Mouse (Mus musculus) adrenal gland, adult 18-20 months (tissue): ENCODE results near the gene Mthfd2. TPM values are rescaled to one million over a fixed set of nuclear protein-coding genes. Genes with fewer than 3 reads are reported as not detected.
A peak's percentile ranks its signal among the peaks of the same experiment; 100 is the strongest.

ENCODE experiments used
- DNase-seq, 2 experiments: peaks; one replicate each; pipeline ENCODE4 v3.0.0; 2021 to 2022; ENCODE audit warnings: low spot score in 2 of 2
- total RNA-seq, 2 experiments: library from RNA; stranded (reverse); gene quantifications; 1 replicate in 1 of 2; 2 replicates in 1 of 2; pipeline ENCODE4 v1.2.3; 2021

Gene Mthfd2
- total RNA-seq, 2 experiments from 2014 or later, result 12.3 to 24.1 TPM

DNA sequence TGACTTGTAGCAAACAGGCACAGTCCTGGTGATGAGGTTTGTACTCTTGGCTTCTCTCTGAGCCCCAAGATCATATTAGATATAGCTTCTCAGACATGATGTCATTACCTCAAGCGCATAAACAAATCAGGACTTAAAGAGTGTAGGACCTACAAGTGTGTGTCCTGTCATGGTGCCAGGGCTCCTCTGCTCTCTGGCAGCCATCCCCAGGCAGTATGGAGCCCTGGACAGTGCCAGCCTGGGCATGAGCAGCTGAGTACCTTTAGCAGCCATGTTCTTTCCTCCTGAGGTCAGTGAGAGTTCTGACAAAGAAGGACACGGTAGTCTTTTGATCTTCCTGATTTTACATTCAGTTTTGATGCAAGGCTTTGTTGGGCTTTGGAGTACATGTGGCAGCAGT, 17.2 kb upstream of the Mthfd2 start:
- no peak for DNase-seq

DNA sequence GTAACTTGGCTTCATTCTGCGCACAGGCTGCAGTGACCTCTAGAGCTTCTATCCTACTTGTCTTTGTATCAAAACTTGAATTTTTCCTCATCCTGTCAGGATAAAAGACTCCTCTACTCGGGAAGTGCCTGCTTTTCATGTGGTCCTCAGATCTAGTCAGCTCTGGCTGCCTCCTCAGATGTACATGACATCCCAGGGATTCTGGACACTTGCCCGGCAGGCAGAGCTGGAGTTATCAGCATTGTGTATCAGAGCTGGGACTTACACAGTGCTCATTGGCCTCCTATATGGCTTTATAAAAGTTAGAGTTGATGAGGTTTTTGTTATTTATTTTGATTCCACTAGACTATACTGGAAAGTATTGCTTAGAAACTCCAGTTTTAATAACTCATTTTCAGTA, 15.7 kb upstream of the Mthfd2 start:
- DNase-seq, result no peak

DNA sequence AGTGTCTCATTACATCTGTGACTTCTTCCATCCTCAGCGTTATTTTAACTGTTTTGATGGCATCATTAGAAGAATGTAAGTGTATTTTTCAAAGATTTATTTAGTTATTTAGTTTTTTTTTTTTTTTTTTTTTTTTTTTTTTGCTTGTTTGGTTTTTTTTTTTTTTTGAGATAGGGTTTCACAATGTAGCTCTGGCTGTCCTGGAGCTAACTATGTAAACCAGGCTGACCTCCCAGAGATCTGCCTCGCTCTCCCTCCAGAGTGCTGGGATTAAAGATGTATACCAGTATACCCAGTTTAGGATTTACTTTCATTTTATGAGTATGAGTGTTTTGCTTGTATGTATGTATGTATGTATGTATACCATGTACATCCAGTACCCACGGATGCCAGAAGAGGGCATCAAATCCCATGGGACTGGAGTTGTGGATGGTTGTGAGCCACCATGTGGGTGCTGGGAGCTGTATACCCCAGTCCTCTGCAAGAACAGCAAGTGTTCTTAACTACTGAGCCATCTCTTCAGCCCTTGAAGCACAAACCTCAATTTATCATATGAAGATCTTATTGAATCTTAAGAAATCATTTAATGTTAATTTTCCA, 2.0 kb upstream of the Mthfd2 start:
- no peak for DNase-seq

DNA sequence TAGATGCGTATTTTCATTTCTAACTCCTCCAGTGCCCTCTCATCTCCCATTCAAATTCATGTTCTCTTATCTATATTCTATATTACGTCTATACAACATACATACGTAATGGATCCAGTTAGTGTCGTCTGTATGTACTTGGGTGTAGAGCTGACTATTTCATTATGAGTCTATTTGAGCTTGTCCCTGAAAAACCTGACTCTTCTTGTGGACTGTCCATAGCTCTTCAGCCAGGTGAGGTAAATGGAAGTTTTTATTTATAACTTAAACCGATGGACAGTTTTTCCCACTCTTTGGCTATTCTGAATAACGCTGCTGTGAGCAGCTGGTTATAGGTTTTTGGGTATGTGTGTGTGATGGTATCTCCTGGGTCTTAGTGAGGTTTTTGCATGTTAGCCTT, 1.1 kb upstream of the Mthfd2 start:
- DNase-seq, result no peak

DNA sequence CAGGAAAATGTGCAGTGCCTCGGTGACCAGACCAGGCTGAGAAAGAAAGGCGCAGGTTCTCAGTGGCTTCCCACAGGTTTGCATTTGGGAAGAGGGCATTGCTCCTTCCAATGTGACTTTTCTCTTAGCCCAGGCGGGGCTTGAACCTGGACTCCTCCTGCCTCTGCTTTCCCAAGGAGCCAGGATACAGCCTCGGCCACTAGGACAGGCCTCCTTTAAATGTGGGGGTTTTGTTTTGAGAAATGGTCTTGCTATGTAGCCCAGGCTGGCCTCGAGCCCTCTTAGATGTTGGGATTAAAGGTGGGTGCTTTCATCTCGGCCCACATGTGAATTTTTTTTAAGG, 657 bp upstream of the Mthfd2 start:
- DNase-seq, result no peak

DNA sequence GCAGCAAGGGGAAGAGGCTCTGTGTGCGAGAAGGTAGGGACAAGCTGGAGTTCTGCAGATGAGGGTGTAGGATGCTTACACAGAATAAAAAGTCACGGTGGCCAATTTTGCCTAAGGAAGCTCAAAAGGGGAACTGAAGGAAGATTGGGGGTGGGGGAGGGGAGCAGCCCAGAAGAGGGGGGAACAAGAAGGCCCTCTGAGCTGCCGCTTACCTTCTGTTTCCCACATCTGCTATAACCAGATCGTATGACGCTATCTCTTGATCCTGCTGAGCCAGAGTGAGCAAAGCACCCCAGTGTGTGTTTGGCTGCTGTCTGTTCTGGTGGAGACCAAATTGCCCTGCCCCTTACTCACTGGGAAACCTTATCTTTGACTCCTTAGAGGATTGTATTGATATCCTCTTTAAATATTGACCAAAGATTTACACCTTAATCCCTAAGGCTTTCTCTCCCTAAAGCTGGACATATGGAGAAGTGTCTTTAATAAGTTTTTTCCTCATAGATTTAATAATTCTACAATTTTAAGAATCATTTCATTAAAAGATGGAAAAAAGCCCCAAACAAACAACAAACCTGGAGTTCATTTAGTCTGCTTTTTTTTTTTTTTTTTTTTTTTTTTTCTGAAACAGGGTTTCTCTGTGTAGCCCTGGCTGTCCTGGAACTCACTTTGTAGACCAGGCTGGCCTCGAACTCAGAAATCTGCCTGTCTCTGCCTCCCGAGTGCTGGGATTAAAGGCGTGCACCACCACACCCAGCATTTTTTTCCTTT, 1.9 kb downstream of the Mthfd2 start:
- no peak for DNase-seq

- DNase-seq, result no peak
Observed at GRCm38 (mm10) chr6:83322794-83323193, 2.9 kb downstream of the Mthfd2 start.

DNA sequence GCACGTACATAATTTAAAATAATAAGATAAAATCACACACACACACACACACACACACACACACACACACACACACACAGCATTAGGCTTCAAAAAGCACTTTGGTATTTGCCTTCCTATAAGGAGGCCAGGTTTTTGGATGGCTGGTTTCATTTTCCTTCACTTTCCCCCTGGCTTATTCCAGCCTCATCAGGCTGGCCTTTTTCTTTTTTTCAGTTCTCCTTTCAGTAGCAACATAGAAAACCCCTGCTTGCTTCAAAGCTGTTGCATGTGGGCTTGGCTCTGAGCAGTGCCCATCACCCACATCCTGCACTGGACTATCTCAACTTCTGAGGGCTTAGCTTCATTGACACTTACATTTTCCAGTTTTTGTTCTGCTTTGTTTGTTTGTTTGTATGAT, 3.8 kb downstream of the Mthfd2 start:
- no peak for DNase-seq

DNA sequence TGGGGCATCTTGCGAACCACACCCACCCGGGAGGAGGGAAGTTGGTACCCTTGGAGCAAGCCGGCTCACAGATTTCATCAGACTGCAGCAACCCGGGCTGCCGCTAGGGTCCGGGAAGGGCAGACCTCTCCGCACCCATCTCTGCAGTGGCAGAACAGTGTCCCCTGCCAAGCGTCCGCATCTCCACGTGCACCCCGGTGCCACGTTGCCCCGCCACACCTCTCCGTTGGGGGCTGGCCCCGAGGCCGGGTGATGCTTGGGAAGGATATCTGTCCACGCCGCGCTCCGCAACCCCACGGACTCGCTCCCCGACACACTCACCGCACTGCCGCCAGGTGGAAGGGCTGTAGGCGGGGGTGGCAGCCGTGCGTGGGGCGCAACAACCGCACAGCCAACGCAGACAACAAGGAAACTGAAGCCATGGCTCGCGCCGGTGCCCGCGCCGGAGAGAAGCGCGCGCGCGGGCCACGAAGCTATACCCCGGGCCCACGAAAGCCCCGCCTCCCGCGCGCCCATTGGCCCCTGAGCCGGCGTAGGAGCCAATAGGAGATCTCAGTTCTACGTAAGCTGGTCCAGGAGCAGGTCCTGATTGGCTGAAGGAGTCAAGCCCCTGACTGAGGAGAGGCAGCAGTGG, 8.5 kb downstream of the Mthfd2 start:
- DNase-seq, result peak; percentile 84 to 85

GRCm38 (mm10) chr6:83316022-83316421, 9.7 kb downstream of the Mthfd2 start:
- no peak for DNase-seq

- DNase-seq, result no peak
Observed at GRCm38 (mm10) chr6:83315293-83315692, 10.4 kb downstream of the Mthfd2 start.

- peak in 1 of 2 experiments; percentile 12 for DNase-seq
Observed at GRCm38 (mm10) chr6:83312514-83312913, 13.2 kb downstream of the Mthfd2 start.

DNA sequence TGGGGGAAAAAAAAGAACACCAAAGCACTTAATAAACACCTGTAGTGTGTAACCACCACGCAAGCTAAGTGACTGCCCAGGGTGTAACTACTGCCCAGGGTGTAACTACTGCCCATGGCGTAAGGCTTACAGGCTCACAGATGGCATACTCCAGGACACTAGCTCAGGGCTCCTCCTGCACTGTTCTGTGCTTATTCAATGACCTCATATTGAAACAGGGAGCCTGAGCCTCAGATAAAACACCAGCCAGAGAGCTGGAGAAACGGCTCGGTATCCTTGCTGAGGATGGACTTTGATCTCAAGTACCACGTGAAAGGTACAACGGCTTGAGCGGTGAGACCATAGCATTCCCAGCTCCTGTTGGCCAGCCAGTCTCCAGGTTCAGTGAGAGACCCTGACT, 13.7 kb downstream of the Mthfd2 start:
- no peak for DNase-seq

DNA sequence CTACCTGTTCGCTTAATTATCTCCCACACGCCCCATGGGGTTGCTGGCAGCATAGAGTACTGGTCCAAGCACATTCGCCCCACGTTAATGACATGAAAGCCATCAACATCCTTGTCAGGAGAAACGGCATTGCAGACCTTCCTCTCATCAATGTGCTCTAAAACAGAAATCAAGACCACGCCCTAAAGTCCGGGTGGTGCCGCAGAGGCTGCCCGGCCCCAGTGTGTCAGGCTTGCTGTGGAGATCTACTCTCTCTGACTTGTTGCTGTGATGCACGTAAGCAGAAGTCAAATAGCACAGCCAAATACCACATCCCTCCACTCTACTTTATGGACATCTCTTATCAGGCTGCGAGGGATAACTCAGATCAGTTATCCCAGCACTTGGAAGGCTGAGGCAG, 14.5 kb downstream of the Mthfd2 start:
- no peak for DNase-seq

DNA sequence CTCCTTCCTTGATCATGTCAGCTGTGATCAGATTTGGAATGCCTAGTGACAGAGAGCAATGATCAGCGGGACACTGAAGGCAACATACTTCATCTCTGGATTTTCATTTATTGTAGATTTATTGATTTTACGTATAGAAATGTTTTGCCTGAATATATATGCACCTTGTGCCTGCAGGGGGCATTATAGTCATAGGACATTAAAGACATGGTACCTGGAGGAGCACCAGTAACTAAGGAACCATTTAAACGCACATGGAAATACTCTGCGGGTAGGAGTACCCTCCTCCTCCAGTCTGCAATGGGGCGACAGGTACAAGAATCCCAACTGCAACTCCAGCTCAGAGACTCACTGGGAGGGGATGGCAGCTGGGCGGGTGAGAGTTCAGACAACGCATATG, 16.7 kb downstream of the Mthfd2 start:
- DNase-seq, result no peak

DNA sequence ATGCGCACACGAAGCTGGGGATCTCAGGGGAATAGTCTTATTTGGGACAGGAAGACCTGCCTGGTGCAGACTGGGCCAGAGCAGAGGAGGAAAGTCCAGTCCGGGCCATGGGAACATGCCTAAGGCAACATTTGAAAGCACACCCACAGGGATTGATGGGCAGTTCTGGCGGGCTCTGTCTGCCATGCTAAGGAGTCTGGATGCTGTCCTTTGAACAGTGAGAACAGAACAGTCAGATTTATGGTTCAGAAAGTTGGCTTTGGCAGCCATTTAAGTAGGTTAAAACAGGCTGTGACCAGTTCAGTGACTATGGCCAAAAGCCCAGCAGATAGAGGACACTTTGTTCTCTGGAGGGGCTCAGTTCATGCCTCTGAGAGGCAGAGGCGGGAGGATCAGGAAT, 23.4 kb downstream of the Mthfd2 start:
- DNase-seq, result no peak

DNA sequence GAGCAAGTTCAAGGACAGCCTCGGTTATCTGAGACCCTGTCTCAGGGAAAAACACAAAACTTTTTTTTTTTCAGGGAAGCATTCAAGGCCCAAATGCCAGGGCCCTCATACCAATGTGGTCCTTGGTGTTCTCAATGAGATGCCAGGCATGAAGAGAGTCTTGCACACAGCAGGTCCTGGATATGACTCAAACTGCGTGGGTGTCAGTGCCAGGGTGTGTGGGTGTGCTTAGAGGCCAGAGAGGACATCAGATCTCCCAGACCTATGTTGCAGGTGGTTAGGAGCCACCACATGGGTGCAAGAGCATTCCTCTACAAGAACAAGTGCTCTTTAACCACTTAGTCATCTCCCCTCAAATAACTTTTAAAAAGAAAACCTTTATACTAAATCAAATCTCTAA, 24.4 kb downstream of the Mthfd2 start:
- no peak for DNase-seq

- no peak for DNase-seq
Observed at GRCm38 (mm10) chr6:83300447-83301229, 25.1 kb downstream of the Mthfd2 start.

DNA sequence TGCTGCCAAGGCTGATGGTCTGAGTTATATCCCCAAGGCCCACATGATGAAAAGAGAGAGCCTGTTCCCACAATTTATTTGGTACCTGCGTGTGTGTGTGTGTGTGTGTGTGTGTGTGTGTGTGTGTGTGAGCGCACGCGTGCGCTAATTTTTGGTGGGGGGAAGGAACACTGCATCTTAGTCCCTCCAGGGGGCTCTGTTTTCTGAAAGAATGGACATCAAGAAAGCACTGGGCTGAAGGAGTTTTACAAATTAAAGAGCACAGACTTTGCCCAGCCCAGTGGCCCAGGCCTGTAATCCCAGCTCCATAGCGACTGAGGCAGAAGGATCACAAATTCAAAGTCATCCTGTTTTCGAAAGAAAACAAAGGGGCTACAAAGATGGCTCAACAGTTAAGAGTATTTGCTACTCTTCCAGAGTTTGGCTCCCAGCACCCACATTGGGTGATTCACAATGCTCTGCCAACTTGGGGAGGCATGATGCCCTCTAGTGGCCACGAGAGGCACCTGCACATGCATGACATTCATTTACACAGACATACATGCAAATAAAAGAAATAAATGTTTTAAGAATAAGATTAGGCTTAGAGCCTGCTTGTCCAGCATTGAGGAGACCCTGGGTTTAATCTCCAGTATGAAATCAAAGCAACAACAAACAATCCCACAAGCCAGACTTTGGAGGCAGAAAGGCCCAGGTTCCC, 45.3 kb downstream of the Mthfd2 start:
- no peak for DNase-seq

DNA sequence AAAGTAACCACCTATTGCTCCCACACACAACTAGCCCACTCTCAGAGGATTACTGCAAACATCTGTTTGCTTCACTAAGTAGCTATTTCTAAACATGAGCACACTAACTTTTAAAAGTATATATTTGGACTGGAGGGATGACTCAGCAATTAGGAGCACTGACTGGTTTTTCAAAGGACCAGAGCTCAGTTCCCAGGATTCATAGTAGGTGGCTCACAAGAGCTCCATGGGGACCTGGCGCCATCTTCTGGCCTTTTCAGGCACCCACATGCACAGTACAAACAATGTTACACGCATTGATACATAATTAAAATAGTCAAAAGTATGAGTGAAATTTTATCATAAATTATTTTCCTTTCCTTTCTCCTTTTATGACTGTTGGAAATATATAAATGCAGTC, 46.8 kb downstream of the Mthfd2 start:
- peak in 1 of 2 experiments; percentile 18 for DNase-seq

GRCm38 (mm10) chr6:83277151-83277550, 48.6 kb downstream of the Mthfd2 start:
- DNase-seq, result no peak
